Comparison of ENCODE assay signal across 9 mouse cellular contexts in genomic region chr3:37643411-37643810, GRCm38 (mm10). TPM values are rescaled to one million over a fixed set of nuclear protein-coding genes. Genes with fewer than 3 reads are reported as not detected.
DNase-seq lines count a peak whose midpoint lies in the region; ATAC-seq and TF ChIP-seq lines count a peak whose summit lies in the region.
"Had no signal": no experiment of that assay in that cellular context is flagged by ENCODE, and none has a peak within 500 bp of the region (broad histone marks: within the 10 kb centered on the region; RNA-seq: fewer than 3 reads in every experiment).

No protein-coding gene starts in this region.

- no peak for TF ChIP-seq EP300 in ES-Bruce4 (IDR thresholded peaks at IDR 0.05; ENCODE audit: insufficient read depth, low read depth, low read length)

- H3K9ac ChIP-seq in heart, embryonic 16.5 days (ENCODE audit: low read length): peak overlapping the region; percentile 5; the same call in 1 of the 2 replicates
- H3K9ac ChIP-seq in ES-Bruce4 (ENCODE audit: low read depth, poor library complexity, severe bottlenecking): no peak overlapping the region
- no peak overlapping the region for H3K9ac ChIP-seq in forebrain, embryonic 15.5 days (replicated peaks)
- no peak overlapping the region for H3K9ac ChIP-seq in limb, embryonic 15.5 days

- H3K9me3 ChIP-seq in heart, embryonic 16.5 days (replicated peaks; ENCODE audit: control insufficient read depth, low read length): no peaks in the 10 kb centered on the region
- no peaks in the 10 kb centered on the region for H3K9me3 ChIP-seq in ES-Bruce4 (replicated peaks; ENCODE audit: control insufficient read depth, insufficient read depth, low read length, poor library complexity, severe bottlenecking)
- no peaks in the 10 kb centered on the region for H3K9me3 ChIP-seq in forebrain, embryonic 15.5 days
- no peaks in the 10 kb centered on the region for H3K9me3 ChIP-seq in limb, embryonic 15.5 days
- no peaks in the 10 kb centered on the region for H3K9me3 ChIP-seq in heart, embryonic 10.5 days

- no peak for TF ChIP-seq POLR2A in ES-Bruce4 (IDR thresholded peaks at IDR 0.05; ENCODE audit: insufficient read depth, low read length)

- WGBS in heart, embryonic 16.5 days: 82% methylated on average over 13 of the region's 13 CpGs
- 86% methylated on average over 13 of the region's 13 CpGs for WGBS in forebrain, embryonic 15.5 days
- WGBS in limb, embryonic 15.5 days: 68% methylated on average over 13 of the region's 13 CpGs
- WGBS in heart, embryonic 10.5 days: 94% methylated on average over 13 of the region's 13 CpGs

- H3K4me1 ChIP-seq in heart, embryonic 16.5 days (ENCODE audit: control insufficient read depth, insufficient read depth, low read length): peaks cover 17% of the 10 kb centered on the region
- H3K4me1 ChIP-seq in ES-Bruce4 (ENCODE audit: control insufficient read depth, insufficient read depth, low read length): no peaks in the 10 kb centered on the region
- H3K4me1 ChIP-seq in forebrain, embryonic 15.5 days: peaks cover 16% of the 10 kb centered on the region
- peaks cover 33% of the 10 kb centered on the region for H3K4me1 ChIP-seq in limb, embryonic 15.5 days
- H3K4me1 ChIP-seq in heart, embryonic 10.5 days: peaks cover 14% of the 10 kb centered on the region

- no peak for TF ChIP-seq CTCF in ES-Bruce4 (IDR thresholded peaks at IDR 0.05; ENCODE audit: low read depth, low read length)

- H3K27ac ChIP-seq in heart, embryonic 16.5 days (ENCODE audit: low read length): no peak overlapping the region
- H3K27ac ChIP-seq in ES-Bruce4 (ENCODE audit: insufficient read depth, low read length): no peak overlapping the region
- H3K27ac ChIP-seq in forebrain, embryonic 15.5 days (replicated peaks): no peak overlapping the region
- no peak overlapping the region for H3K27ac ChIP-seq in limb, embryonic 15.5 days
- no peak overlapping the region for H3K27ac ChIP-seq in heart, embryonic 10.5 days

- peak overlapping the region; percentile 43; the same call in 1 of the 2 replicates for H3K4me2 ChIP-seq in heart, embryonic 16.5 days (ENCODE audit: low read depth, low read length)
- peak overlapping the region; percentile 83; the same call in 1 of the 2 replicates for H3K4me2 ChIP-seq in forebrain, embryonic 15.5 days (replicated peaks)
- peak overlapping the region; percentile 67 for H3K4me2 ChIP-seq in limb, embryonic 15.5 days

- H3K4me3 ChIP-seq in heart, embryonic 16.5 days (ENCODE audit: low read length): no peak overlapping the region
- H3K4me3 ChIP-seq in ES-Bruce4 (ENCODE audit: low read depth, low read length): peak overlapping the region; percentile 30
- no peak overlapping the region for H3K4me3 ChIP-seq in forebrain, embryonic 15.5 days
- H3K4me3 ChIP-seq in limb, embryonic 15.5 days: peak overlapping the region; percentile 82
- no peak overlapping the region for H3K4me3 ChIP-seq in heart, embryonic 10.5 days

- DNase-seq in heart, adult 9 months (ENCODE audit: low spot score in 2 of 2): no peak
- DNase-seq in urinary bladder, adult 18-20 months (ENCODE audit: low spot score in 2 of 2): no peak
- DNase-seq in heart, embryonic 10.5 days (ENCODE audit: low spot score): no peak
- no peak for DNase-seq in adrenal gland, postnatal 25 days
- DNase-seq: right cerebral cortex, postnatal 25 days had no signal

- no peaks in the 10 kb centered on the region for H3K27me3 ChIP-seq in heart, embryonic 16.5 days (ENCODE audit: control insufficient read depth, insufficient read depth, low read length)
- no peaks in the 10 kb centered on the region for H3K27me3 ChIP-seq in ES-Bruce4 (ENCODE audit: control insufficient read depth, insufficient read depth, low read length, poor library complexity, severe bottlenecking)
- H3K27me3 ChIP-seq in forebrain, embryonic 15.5 days: no peaks in the 10 kb centered on the region
- no peaks in the 10 kb centered on the region for H3K27me3 ChIP-seq in limb, embryonic 15.5 days
- peaks cover 13% of the 10 kb centered on the region; the same call in 1 of the 2 replicates for H3K27me3 ChIP-seq in heart, embryonic 10.5 days (ENCODE audit: insufficient read depth, poor library complexity, severe bottlenecking)

- no peak for ATAC-seq in heart, embryonic 16.5 days (replicated peaks; ENCODE audit: extremely low read depth, insufficient read depth, low FRiP score)
- ATAC-seq in forebrain, embryonic 15.5 days (replicated peaks): no peak
- no peak for ATAC-seq in limb, embryonic 15.5 days (ENCODE audit: insufficient number of reproducible peaks, low FRiP score, low TSS enrichment, low read depth)

- H3K36me3 ChIP-seq in heart, embryonic 16.5 days (ENCODE audit: control insufficient read depth, insufficient read depth): peaks cover 15% of the 10 kb centered on the region
- peaks cover 15% of the 10 kb centered on the region for H3K36me3 ChIP-seq in ES-Bruce4 (ENCODE audit: control insufficient read depth, insufficient read depth, low read length, poor library complexity, severe bottlenecking)
- H3K36me3 ChIP-seq in forebrain, embryonic 15.5 days: 0 out of 2 replicates have a peak, but pooled peaks cover 5% of the 10 kb centered on the region
- peaks cover 28% of the 10 kb centered on the region; the same call in 1 of the 2 replicates for H3K36me3 ChIP-seq in limb, embryonic 15.5 days
- peaks cover 21% of the 10 kb centered on the region for H3K36me3 ChIP-seq in heart, embryonic 10.5 days

RNA-seq across cellular contexts. Expression of gene Spry1, which starts 3.7 kb away (rescaled TPM):
- polyA plus RNA-seq in heart, embryonic 16.5 days (2015; fragmentation: Nextera tagmentation; extraction: Ambion mirVana): 6.9 and 8.2 TPM in 2 replicates
- 30.1 and 30.5 TPM in 2 replicates for polyA plus RNA-seq in ES-Bruce4 (2011; ENCODE audit: insufficient read depth, insufficient read length, low read depth, missing spikeins)
- 4.3 and 5.6 TPM in 2 replicates for polyA plus RNA-seq in forebrain, embryonic 15.5 days (2015; fragmentation: Nextera tagmentation; extraction: Ambion mirVana)
- 20.0 and 21.9 TPM in 2 replicates for polyA plus RNA-seq in limb, embryonic 15.5 days (2015; fragmentation: Nextera tagmentation; extraction: Ambion mirVana)
- 5.3 and 8.1 TPM in 2 replicates for polyA plus RNA-seq in heart, embryonic 10.5 days (2016; fragmentation: Nextera tagmentation; extraction: Ambion mirVana)
- 19.8 and 20.7 TPM in 2 replicates for total RNA-seq in adrenal gland, postnatal 25 days (2021)

Comparison
In these comparisons a context has a peak if more than half of its experiments do, and no peak if none do; other contexts are left out.
1. H3K4me3 ChIP-seq: peak in ES-Bruce4 (single experiment) and limb, embryonic 15.5 days (single experiment); none in heart, embryonic 16.5 days (single experiment), forebrain, embryonic 15.5 days (single experiment) and heart, embryonic 10.5 days (single experiment).
2. Peak in every context shown above with its lines, with median percentiles within 50 percentile points of each other: H3K4me2 ChIP-seq.